In genomic region chrX:7376586-7376985, GRCm38 (mm10) we compare ENCODE assay signal across 8 mouse cellular contexts. TPM values are rescaled to one million over a fixed set of nuclear protein-coding genes. Genes with fewer than 3 reads are reported as not detected.
A peak's percentile ranks its signal among the peaks of the same experiment; 100 is the strongest.
DNase-seq lines count a peak whose midpoint lies in the region; ATAC-seq and TF ChIP-seq lines count a peak whose summit lies in the region.

No protein-coding gene starts in this region.

- H3K4me2 ChIP-seq in heart, embryonic 13.5 days = peak overlapping the region; percentile 82
- H3K4me2 ChIP-seq in liver, embryonic 12.5 days = peak overlapping the region; percentile 83
- peak overlapping the region; percentile 68 for H3K4me2 ChIP-seq in stomach, embryonic 14.5 days (replicated peaks; ENCODE audit: low read depth, low read length)

- peak overlapping the region; percentile 85 for H3K27ac ChIP-seq in layer of hippocampus, adult 2 months
- peak overlapping the region; percentile 51; the same call in 1 of the 2 replicates for H3K27ac ChIP-seq in bone marrow macrophage, adult 2 months (ENCODE audit: insufficient read depth, low read depth, low read length)
- peak overlapping the region; percentile 85 for H3K27ac ChIP-seq in heart, embryonic 13.5 days (replicated peaks)
- no peak overlapping the region for H3K27ac ChIP-seq in liver, embryonic 12.5 days
- peak overlapping the region; percentile 89; the same call in 1 of the 2 replicates for H3K27ac ChIP-seq in stomach, embryonic 14.5 days (ENCODE audit: low read length)

- no peak for TF ChIP-seq CTCF in layer of hippocampus, adult 2 months (conservative IDR thresholded peaks at IDR 0.05)
- no peak for TF ChIP-seq CTCF in bone marrow macrophage, adult 2 months (IDR thresholded peaks at IDR 0.05; ENCODE audit: low read depth, low read length)

- WGBS in heart, embryonic 13.5 days = 26% methylated on average over 4 of the region's 4 CpGs
- WGBS in liver, embryonic 12.5 days (ENCODE audit: insufficient replicate concordance) = 39% methylated on average over 4 of the region's 4 CpGs
- WGBS in stomach, embryonic 14.5 days = 42% methylated on average over 4 of the region's 4 CpGs

- peaks cover 6% of the 10 kb centered on the region for H3K4me1 ChIP-seq in bone marrow macrophage, adult 2 months (ENCODE audit: control insufficient read depth, insufficient read depth, low read length)
- H3K4me1 ChIP-seq in heart, embryonic 13.5 days = peaks cover 5% of the 10 kb centered on the region
- peaks cover 3% of the 10 kb centered on the region; the same call in 1 of the 2 replicates for H3K4me1 ChIP-seq in liver, embryonic 12.5 days
- H3K4me1 ChIP-seq in stomach, embryonic 14.5 days (ENCODE audit: control insufficient read depth, insufficient read depth, low read length) = no peaks in the 10 kb centered on the region

- H3K9me3 ChIP-seq in heart, embryonic 13.5 days = no peaks in the 10 kb centered on the region
- no peaks in the 10 kb centered on the region for H3K9me3 ChIP-seq in liver, embryonic 12.5 days (replicated peaks)
- no peaks in the 10 kb centered on the region for H3K9me3 ChIP-seq in stomach, embryonic 14.5 days (ENCODE audit: control insufficient read depth, low read depth, low read length)

- no peak for DNase-seq in layer of hippocampus, adult 2 months (ENCODE audit: low spot score in 2 of 2)
- no peak for DNase-seq in layer of hippocampus, adult 9-11 months
- DNase-seq in gastrocnemius, adult 8-10 months (ENCODE audit: low spot score in 2 of 2) = no peak
- DNase-seq in right cerebral cortex, postnatal 14 days = no peak

- no peak for ATAC-seq in heart, embryonic 13.5 days (ENCODE audit: extremely low read depth, insufficient number of reproducible peaks, low FRiP score, low TSS enrichment)
- ATAC-seq in liver, embryonic 12.5 days = 0 out of 2 replicates have a peak, but pooled peaks have one; percentile 13
- ATAC-seq in stomach, embryonic 14.5 days (ENCODE audit: insufficient number of reproducible peaks, insufficient read depth, low FRiP score, low read depth) = no peak; the same call in 1 of the 2 replicates

- TF ChIP-seq POLR2A in bone marrow macrophage, adult 2 months (IDR thresholded peaks at IDR 0.05; ENCODE audit: borderline replicate concordance, low read depth, low read length) = no peak

- H3K4me3 ChIP-seq in layer of hippocampus, adult 2 months = peak overlapping the region; percentile 64
- peak overlapping the region; percentile 78 for H3K4me3 ChIP-seq in bone marrow macrophage, adult 2 months (ENCODE audit: insufficient read depth, low read length)
- H3K4me3 ChIP-seq in heart, embryonic 13.5 days = peak overlapping the region; percentile 65
- peak overlapping the region; percentile 60 for H3K4me3 ChIP-seq in liver, embryonic 12.5 days
- peak overlapping the region; percentile 52 for H3K4me3 ChIP-seq in stomach, embryonic 14.5 days (ENCODE audit: low read depth, low read length)

- H3K36me3 ChIP-seq in heart, embryonic 13.5 days = no peaks in the 10 kb centered on the region
- H3K36me3 ChIP-seq in liver, embryonic 12.5 days = no peaks in the 10 kb centered on the region
- no peaks in the 10 kb centered on the region for H3K36me3 ChIP-seq in stomach, embryonic 14.5 days (ENCODE audit: control insufficient read depth, insufficient read depth, low read length)

- no peaks in the 10 kb centered on the region for H3K27me3 ChIP-seq in heart, embryonic 13.5 days (replicated peaks)
- peaks cover 26% of the 10 kb centered on the region for H3K27me3 ChIP-seq in liver, embryonic 12.5 days (replicated peaks)
- H3K27me3 ChIP-seq in stomach, embryonic 14.5 days (ENCODE audit: control insufficient read depth, insufficient read depth, low read length) = no peaks in the 10 kb centered on the region

- peak overlapping the region; percentile 83 for H3K9ac ChIP-seq in heart, embryonic 13.5 days
- H3K9ac ChIP-seq in liver, embryonic 12.5 days = 0 out of 2 replicates have a peak overlapping the region, but pooled peaks have one; percentile 61
- no peak overlapping the region for H3K9ac ChIP-seq in stomach, embryonic 14.5 days (replicated peaks; ENCODE audit: low read depth, low read length)

RNA-seq across cellular contexts. Expression of gene Usp27x, which starts 1.0 kb away (rescaled TPM):
- 10 to 100 TPM; 14.4 to 14.6 TPM for total RNA-seq in layer of hippocampus, adult 2 months (2021)
- 1.7 and 1.9 TPM in 2 replicates for polyA plus RNA-seq in bone marrow macrophage, adult 2 months (2012; ENCODE audit: insufficient read depth, insufficient read length, missing spikeins)
- polyA plus RNA-seq in heart, embryonic 13.5 days (2015; fragmentation: Nextera tagmentation; extraction: Ambion mirVana) = 0.44 and 0.56 TPM in 2 replicates
- polyA plus RNA-seq in liver, embryonic 12.5 days (2016; fragmentation: Nextera tagmentation; extraction: Ambion mirVana) = 0.30 TPM in 2 replicates
- polyA plus RNA-seq in stomach, embryonic 14.5 days (2014; fragmentation: Nextera tagmentation; extraction: Ambion mirVana) = 0.45 and 0.65 TPM in 2 replicates
- under 1 TPM; 0.10 to 0.31 (median 0.21) TPM for total RNA-seq in gastrocnemius, adult 8-10 months (2022)

RNA-seq across cellular contexts. Expression of gene Clcn5, which starts 57.4 kb away (rescaled TPM):
- total RNA-seq in layer of hippocampus, adult 2 months (2021) = 1 to 10 TPM; 5.7 to 6.9 TPM
- 20.3 and 21.2 TPM in 2 replicates for polyA plus RNA-seq in bone marrow macrophage, adult 2 months (2012; ENCODE audit: insufficient read depth, insufficient read length, missing spikeins)
- polyA plus RNA-seq in heart, embryonic 13.5 days (2015; fragmentation: Nextera tagmentation; extraction: Ambion mirVana) = 15.5 and 16.2 TPM in 2 replicates
- 5.3 and 5.9 TPM in 2 replicates for polyA plus RNA-seq in liver, embryonic 12.5 days (2016; fragmentation: Nextera tagmentation; extraction: Ambion mirVana)
- 17.8 and 18.1 TPM in 2 replicates for polyA plus RNA-seq in stomach, embryonic 14.5 days (2014; fragmentation: Nextera tagmentation; extraction: Ambion mirVana)
- 1 to 10 TPM; 1.4 to 1.6 (median 1.6) TPM for total RNA-seq in gastrocnemius, adult 8-10 months (2022)
